Mouse (Mus musculus) heart, postnatal 0 days (tissue): ENCODE measurements at regions not wholly inside any gene's neighbourhood (a gene's known extent, or its start where the extent isn't known, plus 50 kb on each side); places are given as distances from the start of the nearest gene placed in this dataset.

Experiments used
- CTCF ChIP-seq: IDR thresholded peaks from 2 replicates; pipeline ENCODE4 v1.5.1; 2016; ENCODE audit warnings: antibody characterized with exemption, control low read depth, low read depth
- EP300 ChIP-seq: IDR thresholded peaks from 2 replicates; pipeline ENCODE4 v1.6.1; 2016; ENCODE audit warnings: antibody characterized with exemption, low read depth

- TF ChIP-seq CTCF: no peak
- TF ChIP-seq EP300: no peak
Observed at GRCm38 (mm10) chr4:21441274-21441673, 244.5 kb downstream of the Prdm13 start.
